Mouse (Mus musculus) neural tube, embryonic 15.5 days (tissue): ENCODE measurements around the gene Zfp983. TPM values are rescaled to one million over a fixed set of nuclear protein-coding genes. Genes with fewer than 3 reads are reported as not detected.
A peak's percentile ranks its signal among the peaks of the same experiment; 100 is the strongest.
"Not testable (repeated sequence)": the region's sequence is repeated elsewhere in the genome, so short reads cannot be mapped to it uniquely, and the experiment has no call there.

ENCODE experiments used
- ATAC-seq: fragments of 200-750 bp; cut with Nextera tagmentation; 2 replicates; pipeline ENCODE4 v1.8.0; 2017; ENCODE audit warnings: mild to moderate bottlenecking, moderate TSS enrichment, moderate library complexity; ENCODE audit not compliant: low FRiP score
- H3K27ac ChIP-seq: fragments of 300-500 bp; sonication (generic); replicated peaks from 2 replicates; pipeline ENCODE4 v1.5.1; 2015; ENCODE audit warnings: mild to moderate bottlenecking, inconsistent platforms
- H3K27me3 ChIP-seq: fragments of 300-500 bp; sonication (generic); replicated peaks from 2 replicates; pipeline ENCODE4 v1.6.1; 2015; ENCODE audit warnings: inconsistent platforms
- H3K36me3 ChIP-seq: fragments of 300-500 bp; sonication (generic); 2 replicates; pipeline ENCODE4 v1.6.1; 2015; ENCODE audit warnings: inconsistent platforms
- H3K4me1 ChIP-seq: fragments of 300-500 bp; sonication (generic); 2 replicates; pipeline ENCODE4 v1.6.1; 2015; ENCODE audit warnings: inconsistent platforms
- H3K4me2 ChIP-seq: fragments of 300-500 bp; sonication (generic); 2 replicates; pipeline ENCODE4 v1.6.1; 2015; ENCODE audit warnings: inconsistent platforms, mild to moderate bottlenecking, moderate library complexity
- H3K4me3 ChIP-seq: fragments of 300-500 bp; sonication (generic); replicated peaks from 2 replicates; pipeline ENCODE4 v1.5.1; 2015; ENCODE audit warnings: mild to moderate bottlenecking, inconsistent platforms
- H3K9ac ChIP-seq: fragments of 300-500 bp; sonication (generic); replicated peaks from 2 replicates; pipeline ENCODE4 v1.6.1; 2015; ENCODE audit warnings: mild to moderate bottlenecking, inconsistent platforms
- H3K9me3 ChIP-seq: fragments of 300-500 bp; sonication (generic); replicated peaks from 2 replicates; pipeline ENCODE4 v1.6.1; 2016; ENCODE audit warnings: inconsistent platforms
- WGBS: fragments of 180-500 bp; shearing (Covaris S2); methylation state at CpG from one replicate; pipeline ENCODE4 v1.1.7; 2015; ENCODE audit warnings: mixed read lengths; 5-methylcytosine and 5-hydroxymethylcytosine counted together
- polyA plus RNA-seq: library from polyadenylated mRNA; unstranded; fragments of >200 nt; fragmentation: Nextera tagmentation; extraction: Ambion mirVana; gene quantifications from 2 replicates; pipeline ENCODE4 v1.2.1, GENCODE M21; 2015

Gene Zfp983
- polyA plus RNA-seq: 11.2 and 11.9 TPM in 2 replicates

- not testable (repeated sequence) for H3K9me3 ChIP-seq, H3K4me1 ChIP-seq, H3K36me3 ChIP-seq, H3K27me3 ChIP-seq
- peak within 1 kb of the TSS; percentile 49 for H3K4me3 ChIP-seq
- peak within 1 kb of the TSS; percentile 79 for H3K27ac ChIP-seq
- H3K9ac ChIP-seq: peak within 1 kb of the TSS; percentile 46
- H3K4me2 ChIP-seq: peak within 1 kb of the TSS; percentile 62
- under 1% methylated on average over 17 of the region's 17 CpGs for WGBS
- peak; percentile 100 for ATAC-seq
These were observed at the start of gene Zfp983 for GRCm38 (mm10) chr17:21650364-21650907. Gene Zfp983 (plus strand): TSS chr17:21650624.

- Histone ChIP-seq H3K9ac (no peak overlapping the region), H3K4me2 (no peak overlapping the region), H3K4me1 (no peaks in the 10 kb centered on the region), H3K4me3 (no peak overlapping the region), H3K27ac (no peak overlapping the region), H3K36me3 (no peaks in the 10 kb centered on the region), H3K9me3 (no peaks in the 10 kb centered on the region), H3K27me3 (no peaks in the 10 kb centered on the region)
- 83% methylated on average over 3 of the region's 3 CpGs for WGBS
- ATAC-seq: no peak
These were observed 34.1 kb upstream of the Zfp983 start for GRCm38 (mm10) chr17:21616356-21616755.

- H3K4me2 ChIP-seq: no peak overlapping the region
- H3K27ac ChIP-seq: no peak overlapping the region
- H3K9ac ChIP-seq: no peak overlapping the region
- no peaks in the 10 kb centered on the region for H3K36me3 ChIP-seq
- no peaks in the 10 kb centered on the region for H3K9me3 ChIP-seq
- H3K4me1 ChIP-seq: no peaks in the 10 kb centered on the region
- no peak for ATAC-seq
- 15% methylated on average over 9 of the region's 9 CpGs for WGBS
- no peaks in the 10 kb centered on the region for H3K27me3 ChIP-seq
- H3K4me3 ChIP-seq: no peak overlapping the region
These were observed 33.1 kb upstream of the Zfp983 start for GRCm38 (mm10) chr17:21617352-21617751.

GRCm38 (mm10) chr17:21623647-21624046 lies 26.8 kb upstream of the Zfp983 start:
- no peak overlapping the region for H3K27ac ChIP-seq
- WGBS: no CpG with 5 or more reads among the region's 3 CpGs
- H3K36me3 ChIP-seq: no peaks in the 10 kb centered on the region
- no peaks in the 10 kb centered on the region for H3K4me1 ChIP-seq
- H3K4me2 ChIP-seq: no peak overlapping the region
- H3K9me3 ChIP-seq: no peaks in the 10 kb centered on the region
- no peak overlapping the region for H3K4me3 ChIP-seq
- H3K27me3 ChIP-seq: no peaks in the 10 kb centered on the region
- H3K9ac ChIP-seq: no peak overlapping the region
- no peak for ATAC-seq

GRCm38 (mm10) chr17:21635758-21636157 lies 14.7 kb upstream of the Zfp983 start:
- H3K36me3 ChIP-seq, H3K9ac ChIP-seq, H3K4me1 ChIP-seq, H3K27ac ChIP-seq, ATAC-seq, H3K4me2 ChIP-seq, H3K4me3 ChIP-seq, H3K9me3 ChIP-seq, H3K27me3 ChIP-seq: not testable (repeated sequence)
- WGBS: 67% methylated on average over 4 of the region's 4 CpGs

- Histone ChIP-seq H3K9ac (no peak overlapping the region), H3K4me2 (no peak overlapping the region), H3K27me3 (no peaks in the 10 kb centered on the region), H3K4me3 (no peak overlapping the region), H3K4me1 (peaks cover 9% of the 10 kb centered on the region), H3K36me3 (peaks cover 4% of the 10 kb centered on the region; the same call in 1 of the 2 replicates), H3K27ac (no peak overlapping the region), H3K9me3 (no peaks in the 10 kb centered on the region)
- ATAC-seq: no peak
- WGBS: 56% methylated on average over 3 of the region's 3 CpGs
These were observed 1.6 kb upstream of the Zfp983 start for GRCm38 (mm10) chr17:21648791-21649190.

GRCm38 (mm10) chr17:21649936-21650335 lies 488 bp upstream of the Zfp983 start:
- Histone ChIP-seq H3K36me3 (peaks cover 4% of the 10 kb centered on the region; the same call in 1 of the 2 replicates), H3K4me1 (peaks cover 9% of the 10 kb centered on the region), H3K4me2 (peak overlapping the region; percentile 62), H3K27ac (peak overlapping the region; percentile 79), H3K4me3 (peak overlapping the region; percentile 49), H3K27me3 (no peaks in the 10 kb centered on the region), H3K9me3 (no peaks in the 10 kb centered on the region), H3K9ac (peak overlapping the region; percentile 46; the same call in 1 of the 2 replicates)
- ATAC-seq: peak; percentile 63
- 27% methylated on average over 2 of the region's 2 CpGs for WGBS

- not testable (repeated sequence) for H3K27me3 ChIP-seq, H3K4me1 ChIP-seq, H3K36me3 ChIP-seq, H3K4me2 ChIP-seq, H3K27ac ChIP-seq, H3K9ac ChIP-seq, H3K9me3 ChIP-seq, H3K4me3 ChIP-seq, ATAC-seq
- WGBS: 19% methylated on average over 1 of the region's 1 CpGs
These were observed 28.4 kb downstream of the Zfp983 start for GRCm38 (mm10) chr17:21678826-21679225.

GRCm38 (mm10) chr17:21679273-21680018 lies 29.0 kb downstream of the Zfp983 start:
- 4% methylated on average over 9 of the region's 9 CpGs for WGBS
- peak overlapping the region; percentile 70 for H3K4me2 ChIP-seq
- peak overlapping the region; percentile 81 for H3K27ac ChIP-seq
- H3K9me3 ChIP-seq: no peaks in the 10 kb centered on the region
- peaks cover under 1% of the 10 kb centered on the region; the same call in 1 of the 2 replicates for H3K36me3 ChIP-seq
- peaks cover 9% of the 10 kb centered on the region; the same call in 1 of the 2 replicates for H3K4me1 ChIP-seq
- ATAC-seq: peak; percentile 99
- peak overlapping the region; percentile 49 for H3K4me3 ChIP-seq
- H3K9ac ChIP-seq: peak overlapping the region; percentile 45
- H3K27me3 ChIP-seq: no peaks in the 10 kb centered on the region

GRCm38 (mm10) chr17:21680019-21680376 lies 29.6 kb downstream of the Zfp983 start:
- H3K27me3 ChIP-seq, H3K36me3 ChIP-seq, H3K9me3 ChIP-seq, H3K4me1 ChIP-seq: not testable (repeated sequence)
- Histone ChIP-seq H3K9ac (peak overlapping the region; percentile 45), H3K4me3 (peak overlapping the region; percentile 49), H3K27ac (peak overlapping the region; percentile 81), H3K4me2 (peak overlapping the region; percentile 70)
- 0% methylated on average over 10 of the region's 10 CpGs for WGBS
- ATAC-seq: peak; percentile 93

- no peak within 1 kb of the TSS for H3K4me2 ChIP-seq
- no peak within 1 kb of the TSS for H3K9ac ChIP-seq
- ATAC-seq: no peak
- 91% methylated on average over 3 of the region's 3 CpGs for WGBS
- H3K4me1 ChIP-seq: no peaks in the 10 kb centered on the region
- no peak within 1 kb of the TSS for H3K27ac ChIP-seq
- no peak within 1 kb of the TSS for H3K4me3 ChIP-seq
- H3K9me3 ChIP-seq: no peaks in the 10 kb centered on the region
- H3K27me3 ChIP-seq: no peaks in the 10 kb centered on the region
- peaks cover 48% of the 10 kb centered on the region for H3K36me3 ChIP-seq
These were observed 41.1 kb downstream of the Zfp983 start, which contains the start of gene Gm10226 for GRCm38 (mm10) chr17:21691560-21691959. Gene Gm10226 (plus strand): TSS chr17:21691860.

GRCm38 (mm10) chr17:21693342-21693741 lies 42.9 kb downstream of the Zfp983 start:
- no peak overlapping the region for H3K9ac ChIP-seq
- 82% methylated on average over 3 of the region's 3 CpGs for WGBS
- H3K4me2 ChIP-seq: no peak overlapping the region
- H3K27me3 ChIP-seq: no peaks in the 10 kb centered on the region
- no peaks in the 10 kb centered on the region for H3K9me3 ChIP-seq
- H3K27ac ChIP-seq: no peak overlapping the region
- H3K4me1 ChIP-seq: no peaks in the 10 kb centered on the region
- H3K4me3 ChIP-seq: no peak overlapping the region
- ATAC-seq: no peak
- peaks cover 44% of the 10 kb centered on the region for H3K36me3 ChIP-seq
